Mouse (Mus musculus) midbrain, embryonic 13.5 days (tissue): ENCODE measurements around the gene Pxdc1. TPM values are rescaled to one million over a fixed set of nuclear protein-coding genes. Genes with fewer than 3 reads are reported as not detected.

Source experiments
- ATAC-seq: fragments of 200-750 bp; cut with Nextera tagmentation; 2 replicates; pipeline ENCODE4 v1.8.0; 2017; ENCODE audit warnings: mild to moderate bottlenecking, moderate TSS enrichment, moderate library complexity
- H3K27ac ChIP-seq: fragments of 300-500 bp; sonication (generic); 2 replicates; pipeline ENCODE4 v1.5.1; 2015; ENCODE audit warnings: inconsistent platforms, mild to moderate bottlenecking, moderate library complexity
- H3K27me3 ChIP-seq: fragments of 300-500 bp; sonication (generic); 2 replicates; pipeline ENCODE4 v1.6.1; 2015; ENCODE audit warnings: mild to moderate bottlenecking, inconsistent platforms
- H3K36me3 ChIP-seq: fragments of 300-500 bp; sonication (generic); 2 replicates; pipeline ENCODE4 v1.6.1; 2015; ENCODE audit warnings: mild to moderate bottlenecking, inconsistent platforms
- H3K4me1 ChIP-seq: fragments of 300-500 bp; sonication (generic); replicated peaks from 2 replicates; pipeline ENCODE4 v1.6.1; 2015; ENCODE audit warnings: inconsistent platforms
- H3K4me2 ChIP-seq: fragments of 300-500 bp; sonication (generic); replicated peaks from 2 replicates; pipeline ENCODE4 v1.6.1; 2015; ENCODE audit warnings: moderate library complexity, mild to moderate bottlenecking, inconsistent platforms
- H3K4me3 ChIP-seq: fragments of 300-500 bp; sonication (generic); replicated peaks from 2 replicates; pipeline ENCODE4 v1.5.1; 2015; ENCODE audit warnings: mild to moderate bottlenecking, inconsistent platforms
- H3K9ac ChIP-seq: fragments of 300-500 bp; sonication (generic); replicated peaks from 2 replicates; pipeline ENCODE4 v1.6.1; 2015; ENCODE audit warnings: mild to moderate bottlenecking, inconsistent platforms
- H3K9me3 ChIP-seq: fragments of 300-500 bp; sonication (generic); 2 replicates; pipeline ENCODE4 v1.6.1; 2016; ENCODE audit warnings: mild to moderate bottlenecking, inconsistent platforms
- WGBS: fragments of 180-500 bp; shearing (Covaris S2); methylation state at CpG from one replicate; pipeline ENCODE4 v1.1.7; 2015; 5-methylcytosine and 5-hydroxymethylcytosine counted together
- polyA plus RNA-seq: library from polyadenylated mRNA; unstranded; fragments of >200 nt; fragmentation: Nextera tagmentation; extraction: Ambion mirVana; gene quantifications from 2 replicates; pipeline ENCODE4 v1.2.1, GENCODE M21; 2015

Gene Pxdc1
- polyA plus RNA-seq, result 7.8 and 8.3 TPM in 2 replicates

GRCm38 (mm10) chr13:34653391-34653790, at the start of gene Pxdc1:
Gene Pxdc1 (minus strand): TSS chr13:34653486.
- Histone ChIP-seq H3K9me3 (no peaks in the 10 kb centered on the region), H3K4me3 (peak within 1 kb of the TSS; percentile 52), H3K27ac (no peak within 1 kb of the TSS), H3K36me3 (no peaks in the 10 kb centered on the region), H3K9ac (peak within 1 kb of the TSS; percentile 69), H3K4me2 (peak within 1 kb of the TSS; percentile 89), H3K4me1 (peaks cover 27% of the 10 kb centered on the region), H3K27me3 (peaks cover 84% of the 10 kb centered on the region)
- ATAC-seq, result no peak
- WGBS, result 3% methylated on average over 9 of the region's 9 CpGs

- Histone ChIP-seq H3K4me1 (0 out of 2 replicates have a peak, but pooled peaks cover 4% of the 10 kb centered on the region), H3K9ac (no peak overlapping the region), H3K9me3 (no peaks in the 10 kb centered on the region), H3K27me3 (no peaks in the 10 kb centered on the region), H3K27ac (no peak overlapping the region), H3K4me3 (no peak overlapping the region), H3K36me3 (no peaks in the 10 kb centered on the region), H3K4me2 (no peak overlapping the region)
- WGBS, result 91% methylated on average over 1 of the region's 1 CpGs
- no peak for ATAC-seq
These were observed 47.3 kb upstream of the Pxdc1 start for GRCm38 (mm10) chr13:34700630-34701029.

- ATAC-seq, result no peak
- Histone ChIP-seq H3K4me2 (no peak overlapping the region), H3K27ac (no peak overlapping the region), H3K9ac (no peak overlapping the region), H3K4me1 (0 out of 2 replicates have a peak, but pooled peaks cover 4% of the 10 kb centered on the region), H3K36me3 (no peaks in the 10 kb centered on the region), H3K27me3 (no peaks in the 10 kb centered on the region), H3K4me3 (no peak overlapping the region), H3K9me3 (no peaks in the 10 kb centered on the region)
- 58% methylated on average over 2 of the region's 2 CpGs for WGBS
These were observed 46.8 kb upstream of the Pxdc1 start for GRCm38 (mm10) chr13:34700091-34700490.

GRCm38 (mm10) chr13:34696734-34697332, 43.5 kb upstream of the Pxdc1 start:
- Histone ChIP-seq H3K9ac (no peak overlapping the region), H3K9me3 (no peaks in the 10 kb centered on the region), H3K27ac (no peak overlapping the region), H3K4me1 (0 out of 2 replicates have a peak, but pooled peaks cover 4% of the 10 kb centered on the region), H3K36me3 (no peaks in the 10 kb centered on the region), H3K4me3 (no peak overlapping the region), H3K27me3 (no peaks in the 10 kb centered on the region), H3K4me2 (no peak overlapping the region)
- WGBS, result 85% methylated on average over 7 of the region's 7 CpGs
- ATAC-seq, result no peak

GRCm38 (mm10) chr13:34693111-34693510, 39.8 kb upstream of the Pxdc1 start:
- H3K36me3 ChIP-seq, result no peaks in the 10 kb centered on the region
- ATAC-seq, result no peak
- no peak overlapping the region for H3K27ac ChIP-seq
- H3K4me3 ChIP-seq, result no peak overlapping the region
- no peak overlapping the region for H3K4me2 ChIP-seq
- no peaks in the 10 kb centered on the region for H3K27me3 ChIP-seq
- H3K9ac ChIP-seq, result no peak overlapping the region
- WGBS, result 81% methylated on average over 6 of the region's 6 CpGs
- no peaks in the 10 kb centered on the region for H3K4me1 ChIP-seq
- H3K9me3 ChIP-seq, result no peaks in the 10 kb centered on the region

GRCm38 (mm10) chr13:34691049-34691448, 37.8 kb upstream of the Pxdc1 start:
- ATAC-seq, result no peak
- Histone ChIP-seq H3K9me3 (no peaks in the 10 kb centered on the region), H3K27me3 (no peaks in the 10 kb centered on the region), H3K9ac (no peak overlapping the region), H3K4me3 (no peak overlapping the region), H3K36me3 (no peaks in the 10 kb centered on the region), H3K4me2 (no peak overlapping the region), H3K27ac (no peak overlapping the region), H3K4me1 (no peaks in the 10 kb centered on the region)
- WGBS, result 88% methylated on average over 1 of the region's 1 CpGs

GRCm38 (mm10) chr13:34685008-34685765, 31.9 kb upstream of the Pxdc1 start:
- WGBS, result 74% methylated on average over 7 of the region's 7 CpGs
- Histone ChIP-seq H3K27ac (no peak overlapping the region), H3K9me3 (no peaks in the 10 kb centered on the region), H3K4me2 (no peak overlapping the region), H3K4me3 (no peak overlapping the region), H3K27me3 (no peaks in the 10 kb centered on the region), H3K36me3 (no peaks in the 10 kb centered on the region), H3K9ac (no peak overlapping the region), H3K4me1 (no peaks in the 10 kb centered on the region)
- ATAC-seq, result no peak

GRCm38 (mm10) chr13:34683762-34684488, 30.6 kb upstream of the Pxdc1 start:
- WGBS, result 91% methylated on average over 18 of the region's 18 CpGs
- H3K9ac ChIP-seq, result no peak overlapping the region
- no peak for ATAC-seq

GRCm38 (mm10) chr13:34683270-34683669, 30.0 kb upstream of the Pxdc1 start:
- peaks cover 2% of the 10 kb centered on the region for H3K27me3 ChIP-seq
- H3K27ac ChIP-seq, result no peak overlapping the region
- 90% methylated on average over 9 of the region's 9 CpGs for WGBS
- H3K9ac ChIP-seq, result no peak overlapping the region
- H3K36me3 ChIP-seq, result no peaks in the 10 kb centered on the region
- H3K9me3 ChIP-seq, result no peaks in the 10 kb centered on the region
- ATAC-seq, result no peak
- H3K4me1 ChIP-seq, result no peaks in the 10 kb centered on the region
- H3K4me3 ChIP-seq, result no peak overlapping the region
- no peak overlapping the region for H3K4me2 ChIP-seq

More at GRCm38 (mm10) chr13:34683762-34684488, 30.6 kb upstream of the Pxdc1 start:
- Histone ChIP-seq H3K9me3 (no peaks in the 10 kb centered on the region), H3K27me3 (no peaks in the 10 kb centered on the region), H3K36me3 (no peaks in the 10 kb centered on the region), H3K27ac (no peak overlapping the region), H3K4me1 (no peaks in the 10 kb centered on the region), H3K4me3 (no peak overlapping the region), H3K4me2 (no peak overlapping the region)

- no peaks in the 10 kb centered on the region for H3K9me3 ChIP-seq
- 0 out of 2 replicates have a peak, but pooled peaks have one; percentile 40 for ATAC-seq
- peak overlapping the region; percentile 69 for H3K27ac ChIP-seq
- H3K27me3 ChIP-seq, result peaks cover 21% of the 10 kb centered on the region
- H3K36me3 ChIP-seq, result no peaks in the 10 kb centered on the region
- 37% methylated on average over 5 of the region's 5 CpGs for WGBS
- no peak overlapping the region for H3K9ac ChIP-seq
- H3K4me3 ChIP-seq, result no peak overlapping the region
- no peak overlapping the region for H3K4me2 ChIP-seq
- H3K4me1 ChIP-seq, result peaks cover 20% of the 10 kb centered on the region
These were observed 23.2 kb upstream of the Pxdc1 start for GRCm38 (mm10) chr13:34676507-34676906.

GRCm38 (mm10) chr13:34675847-34676383, 22.6 kb upstream of the Pxdc1 start:
- 14% methylated on average over 7 of the region's 7 CpGs for WGBS
- H3K9me3 ChIP-seq, result no peaks in the 10 kb centered on the region
- peak; percentile 58; the same call in 1 of the 2 replicates for ATAC-seq
- peak overlapping the region; percentile 17; the same call in 1 of the 2 replicates for H3K4me2 ChIP-seq
- H3K27ac ChIP-seq, result peak overlapping the region; percentile 69
- no peak overlapping the region for H3K9ac ChIP-seq
- H3K4me3 ChIP-seq, result no peak overlapping the region
- no peaks in the 10 kb centered on the region for H3K36me3 ChIP-seq
- peaks cover 25% of the 10 kb centered on the region for H3K27me3 ChIP-seq
- H3K4me1 ChIP-seq, result peaks cover 25% of the 10 kb centered on the region

- Histone ChIP-seq H3K4me3 (no peak overlapping the region), H3K4me1 (peaks cover 44% of the 10 kb centered on the region), H3K27ac (no peak overlapping the region), H3K9me3 (no peaks in the 10 kb centered on the region), H3K4me2 (no peak overlapping the region), H3K36me3 (no peaks in the 10 kb centered on the region), H3K9ac (no peak overlapping the region), H3K27me3 (peaks cover 29% of the 10 kb centered on the region)
- 88% methylated on average over 5 of the region's 5 CpGs for WGBS
- no peak for ATAC-seq
These were observed 20.1 kb upstream of the Pxdc1 start for GRCm38 (mm10) chr13:34673354-34673753.
